Comparison of ENCODE assay signal across 9 mouse cellular contexts in genomic region chr11:88654391-88655213, GRCm38 (mm10).
DNase-seq lines count a peak whose midpoint lies in the region; ATAC-seq and TF ChIP-seq lines count a peak whose summit lies in the region.
"Had no signal": no experiment of that assay in that cellular context is flagged by ENCODE, and none has a peak within 500 bp of the region (broad histone marks: within the 10 kb centered on the region; RNA-seq: fewer than 3 reads in every experiment).

No protein-coding gene starts in this region.

- no peaks in the 10 kb centered on the region for H3K36me3 ChIP-seq in liver, adult 2 months (ENCODE audit: control insufficient read depth, insufficient read depth, low read length)
- H3K36me3 ChIP-seq in liver, embryonic 11.5 days (ENCODE audit: control insufficient read depth, insufficient read depth, low read length): peaks cover 5% of the 10 kb centered on the region; the same call in 1 of the 2 replicates
- H3K36me3 ChIP-seq in heart, embryonic 10.5 days: peaks cover 26% of the 10 kb centered on the region
- H3K36me3 ChIP-seq in kidney, embryonic 16.5 days (ENCODE audit: insufficient read depth, low read length): peaks cover 10% of the 10 kb centered on the region; the same call in 1 of the 2 replicates
- H3K36me3 ChIP-seq in small intestine, adult 2 months (ENCODE audit: control insufficient read depth, insufficient read depth, low read length): peaks cover 3% of the 10 kb centered on the region
- no peaks in the 10 kb centered on the region for H3K36me3 ChIP-seq in midbrain, postnatal 0 days (ENCODE audit: insufficient read depth, low read length)
- H3K36me3 ChIP-seq in intestine, embryonic 16.5 days (ENCODE audit: control insufficient read depth, insufficient read depth, low read length): no peaks in the 10 kb centered on the region

- DNase-seq in liver, adult 2 months (ENCODE audit: extremely low read depth, low read depth, low spot score): peak; percentile 57
- DNase-seq in liver, embryonic 11.5 days (ENCODE audit: low spot score): no peak
- DNase-seq in heart, embryonic 10.5 days (ENCODE audit: low spot score): no peak
- no peak for DNase-seq in midbrain, postnatal 0 days (ENCODE audit: low spot score)

- no peaks in the 10 kb centered on the region for H3K9me3 ChIP-seq in liver, embryonic 11.5 days (ENCODE audit: control insufficient read depth, low read length)
- no peaks in the 10 kb centered on the region for H3K9me3 ChIP-seq in heart, embryonic 10.5 days
- H3K9me3 ChIP-seq in kidney, embryonic 16.5 days (ENCODE audit: low read length): no peaks in the 10 kb centered on the region
- H3K9me3 ChIP-seq in midbrain, postnatal 0 days (ENCODE audit: low read length): no peaks in the 10 kb centered on the region
- H3K9me3 ChIP-seq in intestine, embryonic 16.5 days (ENCODE audit: control insufficient read depth, low read length): no peaks in the 10 kb centered on the region
- H3K9me3 ChIP-seq: embryonic facial prominence, embryonic 12.5 days had no signal

- no peak overlapping the region for H3K4me2 ChIP-seq in liver, embryonic 11.5 days
- no peak overlapping the region for H3K4me2 ChIP-seq in kidney, embryonic 16.5 days (replicated peaks; ENCODE audit: low read depth, low read length)
- H3K4me2 ChIP-seq in midbrain, postnatal 0 days (ENCODE audit: low read depth, low read length, poor library complexity, severe bottlenecking): no peak overlapping the region
- H3K4me2 ChIP-seq in intestine, embryonic 16.5 days (ENCODE audit: low read depth, low read length): no peak overlapping the region
- H3K4me2 ChIP-seq: embryonic facial prominence, embryonic 12.5 days had no signal

- WGBS in liver, adult 2 months: 38% methylated on average over 18 of the region's 18 CpGs
- 84% methylated on average over 18 of the region's 18 CpGs for WGBS in liver, embryonic 11.5 days
- WGBS in heart, embryonic 10.5 days: 61% methylated on average over 18 of the region's 18 CpGs
- WGBS in kidney, embryonic 16.5 days: 69% methylated on average over 18 of the region's 18 CpGs
- 65% methylated on average over 18 of the region's 18 CpGs for WGBS in small intestine, adult 2 months
- 82% methylated on average over 18 of the region's 18 CpGs for WGBS in midbrain, postnatal 0 days
- 66% methylated on average over 18 of the region's 18 CpGs for WGBS in intestine, embryonic 16.5 days

- peaks cover 4% of the 10 kb centered on the region; the same call in 1 of the 2 replicates for H3K4me1 ChIP-seq in liver, adult 2 months (ENCODE audit: control insufficient read depth, insufficient read depth, low read length)
- H3K4me1 ChIP-seq in liver, embryonic 11.5 days (replicated peaks; ENCODE audit: control insufficient read depth, insufficient read depth, low read length): no peaks in the 10 kb centered on the region
- peaks cover 74% of the 10 kb centered on the region for H3K4me1 ChIP-seq in heart, embryonic 10.5 days
- H3K4me1 ChIP-seq in kidney, embryonic 16.5 days (ENCODE audit: insufficient read depth, low read length): peaks cover 13% of the 10 kb centered on the region
- no peaks in the 10 kb centered on the region; the same call in 1 of the 2 replicates for H3K4me1 ChIP-seq in small intestine, adult 2 months (ENCODE audit: control insufficient read depth, insufficient read depth, insufficient read length, low read length)
- peaks cover 2% of the 10 kb centered on the region; the same call in 1 of the 2 replicates for H3K4me1 ChIP-seq in midbrain, postnatal 0 days (ENCODE audit: insufficient read depth, low read length)
- peaks cover 8% of the 10 kb centered on the region; the same call in 1 of the 2 replicates for H3K4me1 ChIP-seq in intestine, embryonic 16.5 days (ENCODE audit: control insufficient read depth, insufficient read depth, low read length)

- H3K4me3 ChIP-seq in liver, adult 2 months (ENCODE audit: insufficient read depth, low read depth, low read length): no peak overlapping the region
- H3K4me3 ChIP-seq in liver, embryonic 11.5 days (ENCODE audit: low read depth, low read length): no peak overlapping the region
- H3K4me3 ChIP-seq in heart, embryonic 10.5 days: no peak overlapping the region
- H3K4me3 ChIP-seq in kidney, embryonic 16.5 days (ENCODE audit: low read length): no peak overlapping the region
- no peak overlapping the region for H3K4me3 ChIP-seq in small intestine, adult 2 months (ENCODE audit: low read depth, low read length)
- H3K4me3 ChIP-seq in midbrain, postnatal 0 days (ENCODE audit: low read depth, low read length): no peak overlapping the region
- no peak overlapping the region for H3K4me3 ChIP-seq in intestine, embryonic 16.5 days (ENCODE audit: low read length)
- H3K4me3 ChIP-seq: embryonic facial prominence, embryonic 12.5 days; myocyte had no signal

- no peaks in the 10 kb centered on the region for H3K27me3 ChIP-seq in liver, adult 2 months (ENCODE audit: control insufficient read depth, insufficient read depth, low read length)
- H3K27me3 ChIP-seq in liver, embryonic 11.5 days (replicated peaks; ENCODE audit: control insufficient read depth, insufficient read depth, low read length): no peaks in the 10 kb centered on the region
- H3K27me3 ChIP-seq in heart, embryonic 10.5 days (ENCODE audit: insufficient read depth, poor library complexity, severe bottlenecking): no peaks in the 10 kb centered on the region
- no peaks in the 10 kb centered on the region for H3K27me3 ChIP-seq in kidney, embryonic 16.5 days (ENCODE audit: insufficient read depth, low read length)
- no peaks in the 10 kb centered on the region for H3K27me3 ChIP-seq in small intestine, adult 2 months (ENCODE audit: control insufficient read depth, insufficient read depth, low read length)
- no peaks in the 10 kb centered on the region for H3K27me3 ChIP-seq in midbrain, postnatal 0 days (ENCODE audit: insufficient read depth, low read length)
- no peaks in the 10 kb centered on the region for H3K27me3 ChIP-seq in intestine, embryonic 16.5 days (replicated peaks; ENCODE audit: control insufficient read depth, insufficient read depth, low read length)
- H3K27me3 ChIP-seq: embryonic facial prominence, embryonic 12.5 days had no signal

- no peak for TF ChIP-seq CTCF in liver, adult 2 months (IDR thresholded peaks at IDR 0.05; ENCODE audit: low read depth, low read length)
- no peak for TF ChIP-seq CTCF in small intestine, adult 2 months (IDR thresholded peaks at IDR 0.05; ENCODE audit: extremely low read depth, insufficient read length, insufficient replicate concordance, low read depth, low read length)
- TF ChIP-seq CTCF in midbrain, postnatal 0 days (IDR thresholded peaks at IDR 0.05): no peak

- no peak overlapping the region for H3K9ac ChIP-seq in liver, adult 2 months (ENCODE audit: low read depth, low read length)
- no peak overlapping the region for H3K9ac ChIP-seq in liver, embryonic 11.5 days (ENCODE audit: low read depth, low read length)
- H3K9ac ChIP-seq in kidney, embryonic 16.5 days (replicated peaks; ENCODE audit: low read length): no peak overlapping the region
- no peak overlapping the region for H3K9ac ChIP-seq in midbrain, postnatal 0 days (replicated peaks; ENCODE audit: low read length, poor library complexity, severe bottlenecking)
- H3K9ac ChIP-seq in intestine, embryonic 16.5 days (ENCODE audit: low read depth, low read length): no peak overlapping the region
- H3K9ac ChIP-seq: embryonic facial prominence, embryonic 12.5 days had no signal

- no peaks in the 10 kb centered on the region; the same call in 1 of the 2 replicates for H3K79me2 ChIP-seq in liver, adult 2 months (ENCODE audit: control insufficient read depth, insufficient read depth, low read length)

- H3K27ac ChIP-seq in liver, adult 2 months (replicated peaks; ENCODE audit: insufficient read depth, low read depth, low read length): no peak overlapping the region
- no peak overlapping the region for H3K27ac ChIP-seq in liver, embryonic 11.5 days (ENCODE audit: low read depth, low read length)
- peak overlapping the region; percentile 69 for H3K27ac ChIP-seq in heart, embryonic 10.5 days
- H3K27ac ChIP-seq in kidney, embryonic 16.5 days (ENCODE audit: low read length): no peak overlapping the region
- 0 out of 2 replicates have a peak overlapping the region, but pooled peaks have one; percentile 7 for H3K27ac ChIP-seq in small intestine, adult 2 months (ENCODE audit: insufficient read depth, low read depth, low read length)
- H3K27ac ChIP-seq in midbrain, postnatal 0 days (ENCODE audit: low read depth, low read length): no peak overlapping the region
- H3K27ac ChIP-seq in intestine, embryonic 16.5 days (ENCODE audit: low read length): no peak overlapping the region
- H3K27ac ChIP-seq: embryonic facial prominence, embryonic 12.5 days had no signal

- no peak for TF ChIP-seq POLR2A in liver, adult 2 months (IDR thresholded peaks at IDR 0.05; ENCODE audit: extremely low read depth, insufficient read depth, low read length)
- no peak for TF ChIP-seq POLR2A in small intestine, adult 2 months (IDR thresholded peaks at IDR 0.05; ENCODE audit: low read depth, low read length)

- ATAC-seq in liver, embryonic 11.5 days (replicated peaks; ENCODE audit: low FRiP score): no peak
- ATAC-seq in kidney, embryonic 16.5 days (ENCODE audit: low FRiP score, low TSS enrichment): 0 out of 2 replicates have a peak, but pooled peaks have one; percentile 47
- no peak for ATAC-seq in midbrain, postnatal 0 days (ENCODE audit: low FRiP score)
- ATAC-seq in intestine, embryonic 16.5 days: no peak

Comparison
In these comparisons a context has a peak if more than half of its experiments do, and no peak if none do; other contexts are left out.
1. H3K27ac ChIP-seq: peak in heart, embryonic 10.5 days (single experiment) and small intestine, adult 2 months (single experiment); none in liver, adult 2 months (single experiment), liver, embryonic 11.5 days (single experiment), kidney, embryonic 16.5 days (single experiment), midbrain, postnatal 0 days (single experiment) and intestine, embryonic 16.5 days (single experiment).